Mouse (Mus musculus) left cerebral cortex, postnatal 4 days (tissue): Measurements from ENCODE around the gene Pkig. TPM values are rescaled to one million over a fixed set of nuclear protein-coding genes. Genes with fewer than 3 reads are reported as not detected.

Experiments used
- DNase-seq: peaks from one replicate; pipeline ENCODE4 v3.0.0-alpha.2; 2022
- intact Hi-C: fragments of 180-260 bp; cut with DNase I; formaldehyde crosslinking; loops from one replicate; pipeline ENCODE4 v1.15.1; 2025
- total RNA-seq, 2 experiments: library from RNA; stranded (reverse); gene quantifications; 2 replicates each; pipeline ENCODE4 v1.2.3; 2021

Gene Pkig
- total RNA-seq, 2 experiments from 2014 or later, result 83.4 to 91.6 TPM

GRCm38 (mm10) chr2:163742656-163743055 is 84.5 kb downstream of the Pkig start:
- intact Hi-C loops, result no loop called here
- DNase-seq, result no peak

GRCm38 (mm10) chr2:163743357-163743756 is 85.2 kb downstream of the Pkig start:
- no peak for DNase-seq
- intact Hi-C loops, result no loop called here

GRCm38 (mm10) chr2:163744801-163745570 is 86.8 kb downstream of the Pkig start:
- DNase-seq, result no peak
- intact Hi-C loops, result no loop called here

- intact Hi-C loops, result no loop called here
- DNase-seq, result peak; percentile 57
Measured at GRCm38 (mm10) chr2:163749647-163750611, 91.7 kb downstream of the Pkig start, which contains the start of gene Ada. Gene Ada (minus strand): TSS chr2:163750239.

GRCm38 (mm10) chr2:163754228-163754627 is 96.0 kb downstream of the Pkig start:
- intact Hi-C loops, result no loop called here
- DNase-seq, result no peak

- intact Hi-C loops, result no loop called here
- DNase-seq, result peak; percentile 67
Measured at GRCm38 (mm10) chr2:163756723-163757122, 98.5 kb downstream of the Pkig start.

GRCm38 (mm10) chr2:163758146-163758545 is 100.0 kb downstream of the Pkig start:
- intact Hi-C loops, result no loop called here
- DNase-seq, result no peak

- intact Hi-C loops, result no loop called here
Measured at GRCm38 (mm10) chr2:163760589-163760988, 102.4 kb downstream of the Pkig start.

GRCm38 (mm10) chr2:163761402-163761801 is 103.2 kb downstream of the Pkig start:
- intact Hi-C loops, result no loop called here
- no peak for DNase-seq

More at GRCm38 (mm10) chr2:163760589-163760988, 102.4 kb downstream of the Pkig start:
- no peak for DNase-seq

GRCm38 (mm10) chr2:163766261-163766660 is 108.1 kb downstream of the Pkig start:
- intact Hi-C loops, result no loop called here
- no peak for DNase-seq

GRCm38 (mm10) chr2:163766890-163767289 is 108.7 kb downstream of the Pkig start:
- intact Hi-C loops, result no loop called here
- no peak for DNase-seq

GRCm38 (mm10) chr2:163770731-163771130 is 112.5 kb downstream of the Pkig start:
- DNase-seq, result no peak

More at GRCm38 (mm10) chr2:163770731-163771130, 112.5 kb downstream of the Pkig start:
- intact Hi-C loops, result no loop called here

Other genes with a start within 250 kb of the Pkig start
- gene Oser1, start 233.7 kb upstream of the Pkig start, total RNA-seq, result 10 to 100 TPM; 23.3 to 23.7 TPM
- gene Gdap1l1, start 219.9 kb upstream of the Pkig start, total RNA-seq, result 10 to 100 TPM; 90.8 to 98.3 TPM
- 10 to 100 TPM; 15.3 TPM for gene Fitm2, start 185.8 kb upstream of the Pkig start, total RNA-seq
- under 1 TPM in 1 of 2 experiments, not detected in 1; 0.36 TPM for gene R3hdml, start 166.1 kb upstream of the Pkig start, total RNA-seq
- not detected for gene Hnf4a, start 151.6 kb upstream of the Pkig start, total RNA-seq
- gene Ttpal, start 56.1 kb upstream of the Pkig start, total RNA-seq, result 10 to 100 TPM; 40.1 to 46.8 TPM
- 100 to 1,000 TPM; 138 to 139 TPM for gene Serinc3, start 13.3 kb upstream of the Pkig start, total RNA-seq
- gene Ada, start 91.9 kb downstream of the Pkig start, total RNA-seq, result 1 to 10 TPM; 5.0 to 5.9 TPM
- gene Ccn5, start 162.5 kb downstream of the Pkig start, total RNA-seq, result under 1 TPM in 1 of 2 experiments, not detected in 1; 0.34 TPM
- not detected for gene Kcnk15, start 195.3 kb downstream of the Pkig start, total RNA-seq